ENCODE assay signal across 22 mouse cellular contexts in the genomic region with DNA sequence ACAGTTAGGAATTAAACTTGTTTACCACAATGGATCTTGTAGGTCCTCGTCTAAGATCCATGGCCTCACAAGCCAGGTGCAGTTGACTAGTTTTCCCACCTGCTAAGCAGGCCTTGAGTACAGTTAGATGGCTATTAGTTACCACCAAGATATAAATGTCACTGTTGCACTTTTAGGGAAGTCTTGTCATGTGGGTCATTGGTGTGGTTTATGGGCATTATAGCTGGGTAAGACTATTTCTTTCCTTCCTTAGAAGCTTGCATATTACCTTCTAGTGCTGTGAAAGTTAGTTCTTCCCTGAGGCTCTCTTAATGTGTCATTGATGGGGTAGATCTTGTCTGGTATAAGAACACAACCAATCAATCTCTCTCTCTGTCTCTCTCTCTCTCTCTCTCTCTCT.
"Had no signal": no experiment of that assay in that cellular context is flagged by ENCODE, and none has a peak within 500 bp of the region (broad histone marks: within the 10 kb centered on the region; RNA-seq: fewer than 3 reads in every experiment).

No protein-coding gene starts in this region.

- H3K9ac ChIP-seq: liver, embryonic 13.5 days; liver, embryonic 15.5 days; liver, postnatal 0 days; lung, embryonic 15.5 days; midbrain, embryonic 12.5 days; neural tube, embryonic 13.5 days; neural tube, embryonic 15.5 days had no signal

- H3K27me3 ChIP-seq: liver, embryonic 13.5 days; liver, embryonic 15.5 days; lung, embryonic 15.5 days; midbrain, embryonic 12.5 days; neural tube, embryonic 13.5 days; neural tube, embryonic 15.5 days had no signal

- H3K9me3 ChIP-seq: liver, embryonic 13.5 days; liver, embryonic 15.5 days; lung, embryonic 15.5 days; midbrain, embryonic 10.5 days; midbrain, embryonic 12.5 days; neural tube, embryonic 13.5 days; neural tube, embryonic 15.5 days had no signal

- H3K4me2 ChIP-seq: liver, embryonic 13.5 days; liver, embryonic 15.5 days; lung, embryonic 15.5 days; midbrain, embryonic 12.5 days; neural tube, embryonic 13.5 days; neural tube, embryonic 15.5 days had no signal

- H3K36me3 ChIP-seq: liver, embryonic 13.5 days; liver, embryonic 15.5 days; lung, embryonic 15.5 days; midbrain, embryonic 10.5 days; midbrain, embryonic 12.5 days; neural tube, embryonic 13.5 days; neural tube, embryonic 15.5 days had no signal

- DNase-seq: liver, embryonic 13.5 days; liver, postnatal 0 days; lung, adult 2 months; lung, postnatal 14 days; lung, postnatal 36 days; midbrain, embryonic 14.5 days; retina, postnatal 1 day; right cerebral cortex, adult 18-20 months; right cerebral cortex, postnatal 25 days; right cerebral cortex, postnatal 4 days; spleen, adult 18-20 months; thymus, adult 2 months; thymus, postnatal 36 days had no signal

- H3K27ac ChIP-seq: liver, embryonic 13.5 days; liver, embryonic 15.5 days; lung, embryonic 15.5 days; midbrain, embryonic 10.5 days; midbrain, embryonic 12.5 days; neural tube, embryonic 13.5 days; neural tube, embryonic 15.5 days had no signal

- ATAC-seq: liver, postnatal 0 days; lung, postnatal 0 days; midbrain, embryonic 16.5 days had no signal

- H3K4me1 ChIP-seq: liver, embryonic 13.5 days; liver, embryonic 15.5 days; lung, embryonic 15.5 days; midbrain, embryonic 10.5 days; midbrain, embryonic 12.5 days; neural tube, embryonic 13.5 days; neural tube, embryonic 15.5 days had no signal

- H3K4me3 ChIP-seq: liver, embryonic 13.5 days; liver, embryonic 15.5 days; lung, embryonic 15.5 days; midbrain, embryonic 10.5 days; midbrain, embryonic 12.5 days; myocyte; neural tube, embryonic 13.5 days; neural tube, embryonic 15.5 days had no signal
